Mouse (Mus musculus) T-helper 2 cell (primary cell): ENCODE data around the gene 1700020L24Rik.

ENCODE experiments used
- in situ Hi-C: fragments of 300-600 bp; cut with MboI, MseI; formaldehyde crosslinking; loops from one replicate; pipeline ENCODE4 v1.15.1; 2025; ENCODE audit warnings: high pct_unique_total_duplicates

1700020L24Rik gene

GRCm38 (mm10) chr11:83440081-83441064 is 2.9 kb downstream of the 1700020L24Rik start:
- in situ Hi-C loops: no loop called here

DNA sequence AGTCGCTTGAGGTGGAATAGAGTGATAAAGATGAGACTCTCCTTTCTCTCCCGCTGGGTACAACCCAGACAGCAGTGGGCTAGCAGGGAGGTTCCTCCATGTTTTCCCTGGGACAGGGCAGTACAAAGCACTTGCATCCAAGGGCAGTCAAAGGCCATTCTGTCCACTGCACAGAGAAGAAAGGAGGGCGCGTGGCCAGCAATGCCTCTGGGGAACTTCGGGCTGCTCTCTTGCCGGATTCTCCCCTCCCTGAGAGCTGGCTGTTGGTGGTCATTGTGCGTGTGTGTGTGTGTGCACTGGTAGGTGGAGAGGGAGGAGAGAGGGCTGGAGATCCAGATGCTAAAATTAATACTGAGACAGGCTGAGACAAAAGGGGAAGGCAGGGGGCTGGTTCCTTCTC is 3.8 kb downstream of the 1700020L24Rik start:
- in situ Hi-C loops: no loop called here

- in situ Hi-C loops: no loop called here
These were observed 5.3 kb downstream of the 1700020L24Rik start for GRCm38 (mm10) chr11:83442596-83443267.

DNA sequence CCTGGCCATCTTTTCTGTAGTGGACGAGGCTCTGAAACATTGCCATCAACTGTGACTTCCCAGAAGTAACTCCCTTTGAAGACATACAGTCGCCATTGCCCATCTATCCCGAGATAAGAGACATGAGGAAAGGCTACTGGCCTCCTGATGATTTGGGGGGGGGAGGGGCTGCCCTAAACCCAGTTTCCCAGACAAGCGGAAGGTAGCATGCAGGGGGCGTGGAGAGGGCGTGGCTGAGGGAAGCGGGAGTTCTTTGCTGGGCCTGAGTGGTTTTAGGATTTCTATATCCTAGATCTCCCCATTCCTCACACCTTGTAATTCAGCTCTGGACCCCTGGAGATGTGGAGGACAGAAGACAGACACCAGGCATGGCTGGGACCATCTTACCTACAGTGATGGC is 6.3 kb downstream of the 1700020L24Rik start:
- in situ Hi-C loops: no loop called here

DNA sequence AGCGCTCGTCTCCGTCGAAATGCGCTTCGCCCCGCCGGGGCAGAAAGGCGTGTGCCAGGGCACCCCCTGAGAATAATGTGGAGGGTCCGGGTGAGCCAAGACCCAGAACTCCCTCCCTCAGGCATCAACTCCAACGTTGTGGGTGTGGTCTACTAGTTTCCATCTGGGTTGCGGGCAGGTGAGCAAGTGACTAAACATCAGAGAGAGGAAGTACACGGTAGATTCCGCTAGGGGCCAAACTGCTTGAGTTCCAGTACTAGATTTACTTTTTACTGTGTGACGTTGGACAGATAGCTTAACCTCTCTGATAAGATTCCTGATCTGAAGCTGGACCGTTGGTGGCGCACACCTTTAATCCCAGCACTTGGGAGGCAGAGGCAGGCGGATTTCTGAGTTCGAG is 7.5 kb downstream of the 1700020L24Rik start:
- in situ Hi-C loops: no loop called here

GRCm38 (mm10) chr11:83447612-83448011 is 10.1 kb downstream of the 1700020L24Rik start:
- in situ Hi-C loops: no loop called here

- in situ Hi-C loops: no loop called here
These were observed 10.8 kb downstream of the 1700020L24Rik start for GRCm38 (mm10) chr11:83448021-83448926.

DNA sequence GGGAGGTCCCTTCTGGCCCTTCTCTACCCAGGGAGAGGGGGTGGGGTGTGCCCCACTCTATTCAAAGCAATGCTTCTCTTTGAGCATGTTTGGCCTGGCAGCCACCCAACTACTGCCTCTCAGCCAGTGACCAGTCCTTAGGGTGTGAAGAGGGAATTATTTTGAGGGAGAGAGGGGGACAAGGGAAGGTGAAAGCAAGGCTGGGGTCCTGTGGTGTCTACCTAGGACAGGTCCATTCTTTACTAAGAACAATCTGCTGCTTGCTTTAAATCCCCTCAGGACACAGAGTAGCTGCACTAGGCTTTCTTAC is 11.4 kb downstream of the 1700020L24Rik start:
- in situ Hi-C loops: no loop called here

DNA sequence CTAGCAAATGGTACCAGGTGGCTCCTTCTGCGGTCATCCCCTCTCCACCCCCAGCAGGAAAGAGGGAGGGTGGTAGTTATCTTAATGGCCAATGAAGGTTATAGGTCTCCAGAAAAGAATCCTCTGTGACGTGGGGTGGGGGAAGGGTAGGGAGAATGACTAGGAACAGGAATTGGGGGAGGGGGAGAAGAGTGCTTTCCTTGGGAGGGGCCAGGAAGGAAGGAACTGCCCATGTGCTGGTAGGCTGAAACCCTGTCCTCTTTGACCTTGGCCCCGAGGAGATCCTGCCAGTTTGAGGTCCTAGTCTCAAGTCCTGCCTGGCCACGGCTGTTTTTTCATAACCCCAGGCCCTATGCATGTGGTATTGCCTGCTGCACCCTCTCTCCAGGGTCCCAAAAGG is 11.8 kb downstream of the 1700020L24Rik start:
- in situ Hi-C loops: no loop called here

GRCm38 (mm10) chr11:83450550-83450949 is 13.1 kb downstream of the 1700020L24Rik start:
- in situ Hi-C loops: no loop called here

- in situ Hi-C loops: no loop called here
These were observed 13.8 kb downstream of the 1700020L24Rik start for GRCm38 (mm10) chr11:83451281-83451680.

DNA sequence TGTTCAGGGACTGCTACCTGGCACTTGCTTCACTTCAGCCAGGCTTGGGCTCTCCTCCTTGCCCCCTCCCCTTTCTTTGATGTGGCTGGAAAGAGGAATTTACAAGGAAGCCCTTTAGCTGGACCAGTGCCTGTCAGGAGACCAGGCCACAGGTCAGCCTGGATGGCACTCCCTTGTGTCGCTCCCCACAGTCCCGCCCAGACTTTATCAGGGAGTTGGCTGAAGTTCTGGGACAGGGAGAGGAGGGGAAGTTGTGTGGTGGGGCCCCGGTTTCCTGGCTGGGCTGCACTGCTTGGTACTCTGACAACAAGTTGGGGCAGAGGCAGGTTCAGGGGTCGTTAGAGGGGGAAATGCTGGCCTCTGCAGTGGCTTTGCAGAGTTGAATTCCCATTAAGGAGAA is 17.1 kb downstream of the 1700020L24Rik start:
- in situ Hi-C loops: no loop called here

GRCm38 (mm10) chr11:83455608-83456007 is 18.1 kb downstream of the 1700020L24Rik start:
- in situ Hi-C loops: no loop called here

DNA sequence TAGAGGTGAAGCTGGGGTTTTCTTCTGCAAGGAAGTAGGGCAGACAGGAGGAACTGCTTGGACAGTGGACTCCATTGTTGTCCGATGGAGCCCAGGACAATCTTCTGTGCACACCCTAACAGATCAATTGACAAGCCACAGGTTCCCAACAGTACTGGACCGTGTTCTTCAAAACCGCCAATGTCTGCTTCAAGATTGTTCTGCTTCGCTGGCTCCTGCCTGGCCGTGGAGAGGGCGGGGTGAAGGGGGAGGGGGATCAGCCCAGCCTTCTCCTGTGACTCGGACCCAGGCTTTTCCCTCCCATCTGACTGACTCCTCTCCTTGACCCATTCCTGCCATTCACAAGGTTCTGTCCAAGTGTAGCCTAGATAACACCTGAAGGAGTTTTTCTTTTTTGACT is 19.8 kb downstream of the 1700020L24Rik start:
- in situ Hi-C loops: no loop called here

DNA sequence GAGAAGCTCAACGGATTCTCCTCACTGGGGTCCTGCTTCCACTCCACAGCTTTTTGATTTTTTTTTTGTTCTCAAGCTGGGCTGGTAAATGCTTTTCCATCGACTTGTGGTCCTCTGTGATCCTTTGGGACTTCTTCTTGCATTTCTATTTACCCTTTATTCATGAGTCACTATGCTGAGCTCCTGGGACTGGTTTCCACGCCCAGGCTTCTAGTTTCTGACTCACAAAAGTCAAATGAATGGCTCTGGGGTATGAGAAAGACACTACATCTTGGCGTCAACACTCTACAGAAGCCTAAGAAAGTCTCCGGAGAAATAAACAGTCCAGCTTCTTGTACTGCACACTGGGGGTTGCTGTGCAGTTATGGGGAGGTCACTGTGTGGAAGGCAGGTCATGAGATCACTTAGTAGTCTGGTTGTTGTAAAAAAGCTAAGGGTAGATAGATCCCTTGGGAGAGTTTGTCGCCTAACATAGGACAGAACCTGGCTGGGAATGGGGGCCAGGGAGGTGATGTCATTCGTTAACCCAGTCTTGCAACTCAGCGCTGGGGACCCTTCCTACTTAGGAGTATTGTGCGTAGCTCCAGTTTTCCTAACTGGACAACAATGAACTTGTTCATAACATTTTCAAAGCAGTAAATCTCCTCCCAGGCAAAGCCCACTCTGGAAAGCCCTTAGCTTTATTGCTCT is 20.6 kb downstream of the 1700020L24Rik start:
- in situ Hi-C loops: no loop called here

DNA sequence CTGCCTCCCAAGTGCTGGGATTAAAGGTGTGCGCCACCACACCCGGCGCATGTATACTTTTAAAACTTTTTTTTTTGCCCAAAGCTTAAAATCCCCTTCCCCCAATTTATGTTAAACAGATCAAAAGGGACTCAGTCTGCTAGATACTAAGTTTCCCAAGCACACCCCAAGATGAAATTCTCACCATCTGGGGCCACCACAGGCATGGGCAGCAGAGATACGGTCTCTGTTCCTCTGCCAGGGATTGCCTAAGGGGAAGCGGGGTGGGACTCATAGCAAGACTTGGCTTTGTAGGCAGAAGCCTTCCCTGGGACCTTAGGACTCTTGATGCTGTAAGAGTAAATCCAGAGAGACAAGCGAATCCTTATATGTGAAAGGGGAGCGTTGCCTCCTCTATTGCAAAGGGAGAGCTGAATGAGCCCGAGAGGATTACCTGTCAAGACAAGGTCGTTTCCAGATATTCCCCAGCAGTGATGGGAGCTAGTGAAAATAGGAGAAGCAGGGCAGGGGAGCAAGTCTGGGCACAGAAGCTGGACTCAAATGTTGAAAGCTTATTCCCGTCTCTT is 24.1 kb downstream of the 1700020L24Rik start:
- in situ Hi-C loops: no loop called here

DNA sequence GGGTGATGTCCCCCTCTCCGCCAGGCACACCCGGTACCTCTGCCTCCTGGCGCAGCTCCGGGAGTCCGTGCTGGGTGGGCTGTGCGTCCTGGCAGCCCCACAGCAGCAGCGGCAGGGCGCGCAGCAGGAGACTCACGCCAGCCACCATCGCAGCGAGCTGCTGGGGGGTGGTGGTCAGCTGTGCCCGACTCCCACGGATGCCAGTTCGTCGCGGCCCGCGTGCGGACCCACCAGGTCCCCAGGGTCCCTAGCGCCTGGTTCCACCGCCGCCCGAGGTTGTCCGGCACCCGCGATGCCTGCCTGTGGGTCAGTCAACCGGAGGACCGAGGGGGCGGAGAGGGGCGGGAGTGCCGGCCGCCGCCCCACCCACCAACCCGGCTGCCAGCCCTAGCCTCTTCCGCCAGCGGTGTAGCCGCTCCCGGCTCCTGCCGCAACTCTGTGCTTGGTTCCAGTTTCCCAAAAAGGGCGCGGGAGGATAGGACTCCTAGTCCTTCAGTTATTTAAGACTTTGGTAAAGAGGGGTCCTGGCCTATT is 25.3 kb downstream of the 1700020L24Rik start, which contains the start of gene Mmp28:
TSS of gene Mmp28 (minus strand) at position 361 of the 534 bp plus-strand sequence.
- in situ Hi-C loops: no loop called here

GRCm38 (mm10) chr11:83465976-83466375 is 28.5 kb downstream of the 1700020L24Rik start:
- in situ Hi-C loops: no loop called here

GRCm38 (mm10) chr11:83467120-83467652 is 29.7 kb downstream of the 1700020L24Rik start:
- in situ Hi-C loops: no loop called here

- in situ Hi-C loops: no loop called here
These were observed 31.3 kb downstream of the 1700020L24Rik start for GRCm38 (mm10) chr11:83468765-83469164.
